Mouse (Mus musculus): ENCODE data around the gene Rnf213. TPM values are rescaled to one million over a fixed set of nuclear protein-coding genes. Genes with fewer than 3 reads are reported as not detected.

Gene Rnf213
- total RNA-seq, 2 experiments from 2014 or later: 2.9 TPM

GRCm38 (mm10) chr11:119514108-119514860, 121.4 kb downstream of the Rnf213 start:
- intact Hi-C loops (cut with DNase I): no loop called here
- peak; percentile 61 for DNase-seq

DNA sequence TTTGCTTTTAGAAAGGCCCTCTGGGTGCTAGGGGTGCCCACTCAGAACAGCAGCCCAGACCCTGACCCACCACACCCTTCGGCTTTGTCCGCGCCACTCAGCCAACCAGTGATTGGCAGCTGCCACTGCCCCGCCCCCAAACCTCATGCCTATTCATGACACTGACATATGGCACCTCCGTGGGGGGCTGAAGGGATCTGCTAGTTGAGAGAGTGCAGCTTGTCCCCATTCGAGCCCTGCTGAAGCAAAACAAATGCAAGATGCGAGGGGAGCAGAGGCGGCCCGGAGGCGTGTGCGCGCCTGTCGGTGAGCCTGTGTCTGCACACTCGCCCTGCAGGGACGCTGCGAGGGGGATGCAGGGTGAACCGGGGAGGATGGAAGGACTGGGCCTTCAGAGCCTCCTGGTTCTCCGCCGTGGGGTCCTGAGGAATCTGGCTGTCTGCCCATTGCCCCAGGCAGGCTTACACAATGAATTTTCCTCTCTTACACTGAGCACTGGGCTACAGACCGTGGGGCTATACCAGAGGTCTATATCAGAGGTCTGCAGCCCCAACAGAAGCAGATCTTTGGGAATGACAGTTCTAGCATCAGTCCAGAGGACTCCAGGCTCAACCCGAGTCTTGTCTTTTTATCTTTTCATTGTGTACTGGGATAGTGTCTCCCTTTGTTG, 122.2 kb downstream of the Rnf213 start:
- intact Hi-C loops (cut with DNase I): no loop called here
- DNase-seq: peak; percentile 97

DNA sequence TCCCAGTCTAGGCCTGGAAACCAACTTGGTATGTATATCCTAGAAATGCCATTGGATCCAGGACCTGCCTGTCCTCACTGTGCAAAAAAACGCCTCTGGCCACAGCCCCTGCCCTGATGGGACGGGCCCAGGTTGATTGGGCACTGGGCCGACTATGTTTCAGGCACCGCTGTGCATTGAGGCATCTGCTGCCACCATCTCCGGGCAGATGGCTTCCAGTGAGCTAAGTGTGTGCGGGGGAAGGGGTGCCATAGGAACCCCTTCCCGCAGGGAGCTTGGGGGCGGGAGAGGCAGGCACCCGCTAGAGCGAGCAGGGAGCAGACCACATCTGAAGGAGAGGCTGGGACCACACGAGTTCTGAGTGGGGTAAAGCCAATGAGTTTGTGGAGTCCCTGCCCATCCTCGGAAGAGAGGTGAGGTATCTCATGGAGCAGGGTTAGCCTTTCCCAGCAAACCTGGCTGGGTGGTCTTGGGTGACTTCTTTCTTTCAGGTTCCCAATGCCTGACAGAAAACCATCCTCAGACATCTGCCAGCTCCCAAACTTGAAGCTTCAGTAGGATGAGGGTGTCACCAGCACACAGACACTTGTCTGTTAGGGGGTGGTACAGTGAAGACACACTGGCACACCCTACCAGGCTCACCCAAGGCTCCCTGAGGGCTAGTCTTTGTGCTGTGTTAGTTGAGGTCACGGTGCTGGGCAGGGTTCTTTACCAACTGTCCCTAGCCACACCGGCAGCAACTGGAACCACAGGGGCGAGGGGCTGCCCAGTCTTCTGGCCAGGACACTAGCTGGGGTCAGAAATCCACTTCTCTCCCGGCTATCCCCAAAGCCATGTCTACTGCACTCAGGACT, 123.2 kb downstream of the Rnf213 start:
- intact Hi-C loops (cut with DNase I): no loop called here
- peak; percentile 60 for DNase-seq

DNA sequence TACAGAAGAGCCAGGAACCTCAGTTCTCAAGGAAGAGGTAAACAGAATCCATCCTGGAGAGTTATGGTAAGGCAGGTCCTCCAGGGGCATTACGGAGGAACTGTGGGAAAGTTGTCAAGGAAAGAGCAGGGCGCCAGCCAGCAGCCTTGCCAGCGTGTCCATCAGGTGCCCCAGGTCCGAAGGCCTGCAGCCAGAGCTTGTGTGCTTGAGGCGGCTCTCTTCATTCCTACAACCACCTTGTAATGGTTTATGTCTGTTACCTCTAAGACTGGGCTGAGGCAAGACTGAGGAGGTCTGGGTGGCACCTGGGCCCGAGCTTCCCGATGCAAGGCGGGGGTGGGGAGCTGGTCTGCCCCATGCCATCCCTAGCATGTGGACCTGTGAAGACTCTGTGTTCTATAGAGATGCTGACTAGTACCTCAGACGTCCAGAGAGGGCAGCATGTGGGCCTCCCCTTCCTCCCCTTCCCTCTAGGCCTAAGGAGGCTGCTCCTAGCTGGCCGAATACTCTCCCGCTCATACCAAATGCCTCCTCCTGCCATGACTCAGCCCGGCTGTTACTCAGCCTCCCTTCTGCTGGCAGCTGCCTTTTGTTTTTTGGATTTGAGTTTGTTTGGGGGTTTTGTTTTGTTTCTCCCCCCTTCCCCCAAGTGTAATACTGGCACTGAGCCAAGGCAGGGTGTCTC, 123.9 kb downstream of the Rnf213 start:
- DNase-seq: peak; percentile 59
- intact Hi-C loops (cut with DNase I): no loop called here

- no peak for DNase-seq
- intact Hi-C loops (cut with DNase I): no loop called here
These were observed 126.5 kb downstream of the Rnf213 start for GRCm38 (mm10) chr11:119519387-119519786.

- DNase-seq: no peak
- intact Hi-C loops (cut with DNase I): no loop called here
These were observed 127.3 kb downstream of the Rnf213 start for GRCm38 (mm10) chr11:119520005-119520712.

DNA sequence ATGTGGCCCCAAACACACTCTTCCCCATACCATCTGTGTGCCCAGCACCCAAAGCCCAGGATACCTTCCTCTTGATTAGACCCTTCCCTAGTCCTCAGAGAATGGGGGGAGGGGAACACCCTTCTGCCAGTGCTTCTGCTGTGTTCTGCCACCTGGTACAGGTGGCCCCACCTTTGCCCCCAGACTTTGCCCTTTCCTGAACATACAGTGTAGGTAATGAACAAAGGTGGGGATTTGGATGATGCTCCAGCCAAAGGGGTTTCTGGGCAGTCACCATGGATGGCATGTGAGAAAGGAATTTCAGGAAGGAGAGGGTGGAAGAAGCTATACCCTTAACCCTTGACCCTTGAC, 127.8 kb downstream of the Rnf213 start:
- intact Hi-C loops (cut with DNase I): no loop called here
- DNase-seq: no peak

GRCm38 (mm10) chr11:119521920-119522710, 129.2 kb downstream of the Rnf213 start:
- peak; percentile 87 for DNase-seq
- intact Hi-C loops (cut with DNase I): no loop called here

- DNase-seq: peak; percentile 98
- intact Hi-C loops (cut with DNase I): no loop called here
These were observed 129.9 kb downstream of the Rnf213 start for GRCm38 (mm10) chr11:119522779-119523178.

DNA sequence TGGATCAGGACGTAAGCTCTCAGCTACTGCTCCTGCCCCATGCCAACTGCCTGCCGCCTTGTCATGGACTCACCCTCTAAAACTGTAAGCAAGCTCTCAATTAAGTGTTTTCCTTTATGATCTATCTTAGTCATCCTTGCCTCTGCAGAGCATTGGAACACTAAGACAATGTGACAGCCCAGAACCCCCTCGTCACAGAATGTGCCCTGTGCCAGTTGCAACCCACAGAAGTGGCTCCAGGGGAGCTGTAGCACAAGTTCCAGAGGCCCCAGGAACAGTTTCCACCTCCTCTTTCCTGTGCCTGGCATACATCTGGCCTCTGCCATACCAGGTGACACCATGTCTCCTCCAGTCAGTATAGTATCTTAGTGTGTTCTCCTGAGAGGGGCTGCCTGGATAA, 130.5 kb downstream of the Rnf213 start:
- intact Hi-C loops (cut with DNase I): no loop called here
- no peak for DNase-seq

DNA sequence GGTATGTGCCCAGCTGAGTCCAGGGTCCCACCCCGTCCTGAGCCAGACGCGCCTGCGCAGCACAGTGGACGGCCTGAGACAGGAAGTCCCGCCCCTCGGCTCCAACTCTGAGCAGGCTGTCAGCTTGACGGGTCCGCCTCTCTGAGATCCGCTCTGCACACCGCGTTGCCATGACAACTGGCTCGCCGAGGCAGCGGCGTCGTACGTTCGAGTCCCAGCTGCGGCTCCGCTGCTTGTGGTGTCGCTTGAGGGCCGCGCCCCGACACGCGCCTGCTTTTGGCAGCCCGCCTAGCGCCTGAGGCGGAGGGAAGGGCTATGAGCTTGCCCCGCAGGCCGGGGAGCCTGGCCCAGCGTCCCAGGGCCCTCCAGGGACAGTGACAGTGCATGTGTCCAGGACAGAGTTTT, 131.6 kb downstream of the Rnf213 start:
- intact Hi-C loops (cut with DNase I): no loop called here
- peak; percentile 89 for DNase-seq

- DNase-seq: no peak
- intact Hi-C loops (cut with DNase I): no loop called here
These were observed 133.4 kb downstream of the Rnf213 start for GRCm38 (mm10) chr11:119526068-119526966.

DNA sequence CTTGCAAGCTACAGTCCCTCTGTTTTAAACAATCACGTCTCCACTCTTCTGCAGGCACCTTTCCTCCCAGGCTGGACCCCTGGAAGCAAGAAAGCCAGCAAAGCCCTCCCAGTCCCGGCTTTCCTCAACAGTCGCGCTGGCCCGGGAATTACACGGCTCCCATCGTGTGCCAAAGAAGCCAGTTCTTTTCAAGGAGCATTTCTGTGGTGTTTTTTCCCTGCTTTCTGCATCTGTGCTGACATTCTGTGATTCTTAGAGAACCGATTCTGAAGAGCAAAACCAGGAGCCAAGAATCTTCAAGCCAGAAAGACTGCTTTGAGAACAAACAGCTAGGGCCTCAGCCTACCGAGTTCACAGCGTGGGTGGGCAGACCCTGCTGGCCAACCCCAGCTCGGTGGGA, 136.0 kb downstream of the Rnf213 start:
- DNase-seq: no peak
- intact Hi-C loops (cut with DNase I): no loop called here

- intact Hi-C loops (cut with DNase I): no loop called here
- DNase-seq: peak; percentile 89
These were observed 139.6 kb downstream of the Rnf213 start for GRCm38 (mm10) chr11:119532460-119532859.

GRCm38 (mm10) chr11:119533745-119534144, 140.8 kb downstream of the Rnf213 start:
- DNase-seq: no peak
- intact Hi-C loops (cut with DNase I): no loop called here
